Mouse (Mus musculus) kidney, adult 2 months (tissue): ENCODE measurements around the gene Grk6.

ENCODE experiments used
- CTCF ChIP-seq: fragments of 200-500 bp; conservative IDR thresholded peaks from 2 replicates; pipeline ENCODE4 v1.5.1; 2011; ENCODE audit warnings: low read depth, mild to moderate bottlenecking, control low read depth, low read length, moderate library complexity, mixed read lengths; ENCODE audit not compliant: insufficient read depth, insufficient read length
- POLR2A ChIP-seq: fragments of 200-500 bp; IDR thresholded peaks from one replicate; pipeline ENCODE4 v1.6.1; 2011; ENCODE audit warnings: low read depth, low read length, control low read depth

GRCm38 (mm10) chr13:55471819-55472131, 26.9 kb downstream of the Grk6 start:
- TF ChIP-seq POLR2A (no peak), CTCF (no peak)
